Mouse (Mus musculus) neural tube, embryonic 12.5 days (tissue): ENCODE data around the gene Ubl4b. TPM values are rescaled to one million over a fixed set of nuclear protein-coding genes. Genes with fewer than 3 reads are reported as not detected.

ENCODE experiments used
- ATAC-seq: fragments of 200-750 bp; cut with Nextera tagmentation; 2 replicates; pipeline ENCODE4 v1.8.0; 2017; ENCODE audit warnings: low read depth, mild to moderate bottlenecking, moderate TSS enrichment, moderate library complexity; ENCODE audit not compliant: low FRiP score
- H3K27ac ChIP-seq: fragments of 300-500 bp; sonication (generic); 2 replicates; pipeline ENCODE4 v1.5.1; 2016
- H3K27me3 ChIP-seq: fragments of 300-500 bp; sonication (generic); replicated peaks from 2 replicates; pipeline ENCODE4 v1.6.1; 2016; ENCODE audit warnings: mild to moderate bottlenecking
- H3K36me3 ChIP-seq: fragments of 300-500 bp; sonication (generic); 2 replicates; pipeline ENCODE4 v1.6.1; 2016; ENCODE audit warnings: mild to moderate bottlenecking
- H3K4me1 ChIP-seq: fragments of 300-500 bp; sonication (generic); 2 replicates; pipeline ENCODE4 v1.6.1; 2016
- H3K4me2 ChIP-seq: fragments of 300-500 bp; sonication (generic); replicated peaks from 2 replicates; pipeline ENCODE4 v1.6.1; 2016; ENCODE audit warnings: mild to moderate bottlenecking
- H3K4me3 ChIP-seq: fragments of 300-500 bp; sonication (generic); 2 replicates; pipeline ENCODE4 v1.5.1; 2016
- H3K9ac ChIP-seq: fragments of 300-500 bp; sonication (generic); 2 replicates; pipeline ENCODE4 v1.6.1; 2016; ENCODE audit warnings: mild to moderate bottlenecking
- H3K9me3 ChIP-seq: fragments of 300-500 bp; sonication (generic); 2 replicates; pipeline ENCODE4 v1.6.1; 2016; ENCODE audit warnings: mild to moderate bottlenecking
- WGBS: fragments of 180-500 bp; shearing (Covaris S2); methylation state at CpG from one replicate; pipeline ENCODE4 v1.1.7; 2016; 5-methylcytosine and 5-hydroxymethylcytosine counted together
- polyA plus RNA-seq: library from polyadenylated mRNA; unstranded; fragments of >200 nt; fragmentation: Nextera tagmentation; extraction: Ambion mirVana; gene quantifications from 2 replicates; pipeline ENCODE4 v1.2.1, GENCODE M21; 2016

The Ubl4b gene
- polyA plus RNA-seq, 1 experiment from 2014 or later: not detected

DNA sequence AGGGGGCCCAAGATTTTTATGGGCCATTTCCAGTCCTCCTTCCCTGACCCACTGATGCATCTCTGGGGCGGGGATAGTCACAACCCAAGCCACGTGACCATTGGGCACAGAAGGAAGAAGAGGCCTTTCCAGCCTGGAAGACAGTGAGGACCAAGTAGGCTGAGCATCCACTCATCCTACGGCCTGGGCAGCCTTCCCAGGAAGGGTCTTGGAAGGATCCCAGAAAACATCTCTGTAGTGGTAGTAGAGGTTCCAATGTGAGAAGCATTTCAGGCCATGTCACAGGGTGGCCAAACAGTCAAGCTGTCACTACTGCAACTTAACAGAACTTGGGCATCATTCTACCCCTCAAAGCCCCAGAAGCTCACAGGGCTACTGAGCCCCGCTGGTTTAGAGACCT, 7.7 kb upstream of the Ubl4b start:
- 62% methylated on average over 4 of the region's 4 CpGs for WGBS
- Histone ChIP-seq H3K4me3 (no peak overlapping the region), H3K4me2 (no peak overlapping the region), H3K9me3 (no peaks in the 10 kb centered on the region), H3K4me1 (peaks cover 15% of the 10 kb centered on the region), H3K36me3 (no peaks in the 10 kb centered on the region), H3K27me3 (0 out of 2 replicates have a peak, but pooled peaks cover 2% of the 10 kb centered on the region), H3K27ac (no peak overlapping the region), H3K9ac (no peak overlapping the region)
- no peak for ATAC-seq

- Histone ChIP-seq H3K27ac (no peak overlapping the region), H3K9me3 (no peaks in the 10 kb centered on the region), H3K27me3 (0 out of 2 replicates have a peak, but pooled peaks cover 2% of the 10 kb centered on the region), H3K36me3 (no peaks in the 10 kb centered on the region), H3K4me2 (no peak overlapping the region), H3K4me3 (no peak overlapping the region), H3K9ac (no peak overlapping the region), H3K4me1 (peaks cover 15% of the 10 kb centered on the region)
- 62% methylated on average over 2 of the region's 2 CpGs for WGBS
- ATAC-seq: no peak
Observed at GRCm38 (mm10) chr3:107562104-107562503, 7.2 kb upstream of the Ubl4b start.

DNA sequence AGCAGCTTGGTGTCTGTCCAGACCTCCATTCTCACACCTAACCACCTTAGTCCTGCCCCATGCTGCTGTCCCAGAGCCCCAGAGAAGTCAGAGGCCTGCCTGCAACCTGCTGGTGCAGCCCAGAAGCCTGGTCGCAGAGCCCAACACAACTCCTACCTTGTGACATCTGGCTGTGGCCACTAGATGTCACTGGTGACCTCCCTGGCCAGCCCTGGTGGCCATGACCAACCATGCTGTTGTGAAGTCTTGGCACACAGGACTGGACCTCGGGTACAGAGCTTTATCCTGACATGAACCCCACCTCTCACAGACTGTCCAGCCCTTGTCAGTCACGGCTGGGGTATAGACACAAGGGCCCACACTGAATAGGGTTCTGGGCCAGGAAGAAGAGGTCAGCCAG, 4.3 kb upstream of the Ubl4b start:
- Histone ChIP-seq H3K27ac (no peak overlapping the region), H3K9me3 (no peaks in the 10 kb centered on the region), H3K4me2 (no peak overlapping the region), H3K27me3 (0 out of 2 replicates have a peak, but pooled peaks cover 2% of the 10 kb centered on the region), H3K4me1 (peaks cover 12% of the 10 kb centered on the region), H3K36me3 (no peaks in the 10 kb centered on the region), H3K4me3 (no peak overlapping the region), H3K9ac (no peak overlapping the region)
- WGBS: 12% methylated on average over 3 of the region's 3 CpGs
- ATAC-seq: peak; percentile 75

DNA sequence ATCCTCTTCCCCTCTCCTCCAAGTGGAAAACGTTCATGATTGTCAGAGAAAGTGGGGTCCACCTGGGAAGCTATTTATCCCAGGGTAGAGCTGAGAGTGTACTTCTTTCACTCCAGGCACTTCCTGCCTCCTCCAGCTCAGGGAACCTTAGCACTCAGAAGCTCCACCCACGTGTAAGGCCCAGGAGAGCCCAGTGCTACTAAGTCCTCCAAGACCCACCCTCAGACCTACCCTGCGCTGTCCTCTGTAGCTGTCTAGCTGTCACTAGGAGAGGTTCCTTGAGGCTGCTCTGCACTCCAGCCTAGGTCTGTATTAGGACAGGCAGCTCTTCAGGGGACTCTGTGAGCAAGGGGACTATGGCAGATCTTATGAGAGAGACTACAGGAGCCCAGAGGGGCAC, 3.9 kb upstream of the Ubl4b start:
- H3K4me1 ChIP-seq: peaks cover 9% of the 10 kb centered on the region
- no peaks in the 10 kb centered on the region for H3K9me3 ChIP-seq
- no peaks in the 10 kb centered on the region for H3K36me3 ChIP-seq
- H3K27ac ChIP-seq: no peak overlapping the region
- 25% methylated on average over 3 of the region's 3 CpGs for whole genome bisulfite sequencing
- no peak overlapping the region for H3K4me3 ChIP-seq
- peaks cover 2% of the 10 kb centered on the region; the same call in 1 of the 2 replicates for H3K27me3 ChIP-seq
- no peak overlapping the region for H3K9ac ChIP-seq
- H3K4me2 ChIP-seq: no peak overlapping the region
- ATAC-seq: peak; percentile 9; the same call in 1 of the 2 replicates

- ATAC-seq: no peak
- no peak overlapping the region for H3K4me2 ChIP-seq
- 75% methylated on average over 17 of the region's 17 CpGs for WGBS
Observed at GRCm38 (mm10) chr3:107550409-107551049, 4.3 kb downstream of the Ubl4b start.

GRCm38 (mm10) chr3:107546956-107547355, 7.9 kb downstream of the Ubl4b start:
- no peak for ATAC-seq
- Histone ChIP-seq H3K27ac (no peak overlapping the region), H3K36me3 (no peaks in the 10 kb centered on the region), H3K27me3 (peaks cover 5% of the 10 kb centered on the region; the same call in 1 of the 2 replicates), H3K9me3 (no peaks in the 10 kb centered on the region), H3K9ac (no peak overlapping the region), H3K4me3 (no peak overlapping the region), H3K4me2 (no peak overlapping the region), H3K4me1 (peaks cover 25% of the 10 kb centered on the region)
- WGBS: 60% methylated on average over 2 of the region's 2 CpGs

More at GRCm38 (mm10) chr3:107550409-107551049, 4.3 kb downstream of the Ubl4b start:
- no peak overlapping the region for H3K4me3 ChIP-seq
- H3K9me3 ChIP-seq: no peaks in the 10 kb centered on the region
- H3K27ac ChIP-seq: no peak overlapping the region
- H3K36me3 ChIP-seq: no peaks in the 10 kb centered on the region
- no peak overlapping the region for H3K9ac ChIP-seq
- peaks cover 5% of the 10 kb centered on the region; the same call in 1 of the 2 replicates for H3K27me3 ChIP-seq
- peaks cover 15% of the 10 kb centered on the region for H3K4me1 ChIP-seq

DNA sequence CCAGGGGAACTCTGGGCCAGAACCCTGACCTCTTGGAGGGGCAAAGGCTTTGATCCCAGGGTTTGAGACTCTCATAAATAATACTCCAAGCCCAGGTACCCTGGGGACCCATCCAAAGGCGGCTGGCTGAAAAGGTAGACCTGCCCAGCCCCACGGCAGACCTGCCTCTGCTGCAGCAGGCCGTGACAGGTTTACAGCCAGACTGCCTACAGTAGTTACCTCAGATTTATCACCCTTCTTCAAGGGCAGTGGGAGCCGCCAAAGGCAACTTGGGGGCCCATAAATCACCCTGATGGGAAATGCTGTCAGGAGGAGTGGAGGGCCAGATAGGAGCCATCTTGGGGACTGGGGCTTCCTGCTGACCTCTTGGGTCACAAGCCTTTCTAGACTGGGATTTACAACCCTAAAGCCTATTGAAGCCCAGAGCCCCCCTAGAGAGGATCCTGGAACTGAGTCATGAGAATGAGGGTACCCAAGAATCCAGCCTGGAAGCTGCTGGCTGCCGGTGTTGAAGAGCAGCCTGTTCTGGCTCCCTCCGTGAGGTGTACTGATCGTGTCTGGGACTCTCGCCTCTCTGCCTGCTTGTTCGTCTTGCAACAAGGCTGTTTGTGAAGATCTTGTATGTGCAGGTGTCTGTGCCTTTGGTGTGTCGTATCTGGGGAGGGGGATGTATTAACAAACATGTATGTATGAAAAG, 9.0 kb downstream of the Ubl4b start:
- Histone ChIP-seq H3K9ac (no peak overlapping the region), H3K4me3 (no peak overlapping the region), H3K9me3 (no peaks in the 10 kb centered on the region), H3K27me3 (peaks cover 5% of the 10 kb centered on the region; the same call in 1 of the 2 replicates), H3K36me3 (no peaks in the 10 kb centered on the region), H3K27ac (no peak overlapping the region; the same call in 1 of the 2 replicates), H3K4me1 (peaks cover 25% of the 10 kb centered on the region), H3K4me2 (no peak overlapping the region)
- ATAC-seq: peak; percentile 87
- WGBS: 14% methylated on average over 10 of the region's 10 CpGs

DNA sequence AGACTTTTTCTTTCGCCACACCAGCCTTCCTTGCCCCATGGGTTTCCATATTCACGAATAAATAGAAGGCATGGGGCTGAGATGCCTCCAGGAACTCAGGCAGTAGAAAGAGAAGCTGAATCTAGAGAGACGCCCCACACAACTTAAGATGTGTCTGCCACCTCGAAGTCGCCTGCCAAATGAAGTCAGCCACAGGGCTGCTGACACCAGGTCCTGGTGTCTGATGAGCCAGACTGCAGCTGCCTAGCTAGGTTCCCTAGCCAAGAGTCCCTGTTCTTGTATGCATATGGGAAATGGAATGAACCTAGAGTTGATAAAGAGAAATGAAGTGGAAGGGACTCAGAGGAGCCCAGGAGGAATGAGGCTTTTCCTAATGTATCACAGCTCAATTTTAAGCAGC, 9.6 kb downstream of the Ubl4b start:
- Histone ChIP-seq H3K4me3 (no peak overlapping the region), H3K9me3 (no peaks in the 10 kb centered on the region), H3K27me3 (peaks cover 5% of the 10 kb centered on the region; the same call in 1 of the 2 replicates), H3K4me2 (no peak overlapping the region), H3K36me3 (no peaks in the 10 kb centered on the region), H3K4me1 (peaks cover 25% of the 10 kb centered on the region), H3K9ac (no peak overlapping the region), H3K27ac (peak overlapping the region; percentile 9; the same call in 1 of the 2 replicates)
- no peak for ATAC-seq
- 59% methylated on average over 5 of the region's 5 CpGs for WGBS

GRCm38 (mm10) chr3:107543158-107544080, 11.5 kb downstream of the Ubl4b start:
- no peak overlapping the region for H3K27ac ChIP-seq
- no peak for ATAC-seq
- H3K9ac ChIP-seq: no peak overlapping the region
- no peaks in the 10 kb centered on the region for H3K36me3 ChIP-seq
- H3K4me3 ChIP-seq: no peak overlapping the region
- peaks cover 5% of the 10 kb centered on the region; the same call in 1 of the 2 replicates for H3K27me3 ChIP-seq
- no peak overlapping the region for H3K4me2 ChIP-seq
- 73% methylated on average over 8 of the region's 8 CpGs for WGBS
- peaks cover 25% of the 10 kb centered on the region for H3K4me1 ChIP-seq
- no peaks in the 10 kb centered on the region for H3K9me3 ChIP-seq

- WGBS: 51% methylated on average over 4 of the region's 4 CpGs
- H3K4me3 ChIP-seq: no peak overlapping the region
- H3K36me3 ChIP-seq: no peaks in the 10 kb centered on the region
- ATAC-seq: no peak
- H3K9ac ChIP-seq: no peak overlapping the region
- no peak overlapping the region for H3K4me2 ChIP-seq
- no peak overlapping the region for H3K27ac ChIP-seq
- H3K4me1 ChIP-seq: peaks cover 26% of the 10 kb centered on the region
- no peaks in the 10 kb centered on the region for H3K9me3 ChIP-seq
- H3K27me3 ChIP-seq: peaks cover 8% of the 10 kb centered on the region
Observed at GRCm38 (mm10) chr3:107542584-107542983, 12.3 kb downstream of the Ubl4b start.

DNA sequence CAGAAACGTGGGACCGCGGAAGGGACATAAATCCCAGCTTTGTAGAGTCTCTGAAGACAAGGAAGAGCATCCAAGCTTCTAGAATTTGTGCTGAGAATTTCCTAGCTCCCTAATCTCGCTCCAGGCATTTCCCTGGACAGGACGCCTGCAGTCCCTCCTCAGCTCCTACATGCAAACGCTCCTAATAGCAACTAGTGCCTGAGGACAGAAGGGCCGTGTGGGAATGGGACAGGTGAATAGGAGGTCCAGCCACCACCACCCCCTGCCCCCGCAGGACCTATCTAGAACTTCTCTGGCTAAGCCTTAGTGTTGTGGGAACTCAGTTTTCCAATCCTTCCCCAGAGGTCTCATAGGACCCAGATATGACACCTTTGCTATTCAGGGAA, 17.4 kb downstream of the Ubl4b start:
- Histone ChIP-seq H3K9me3 (no peaks in the 10 kb centered on the region), H3K27me3 (peaks cover 3% of the 10 kb centered on the region; the same call in 1 of the 2 replicates), H3K4me3 (no peak overlapping the region), H3K9ac (no peak overlapping the region), H3K27ac (no peak overlapping the region), H3K4me1 (peaks cover 17% of the 10 kb centered on the region), H3K36me3 (no peaks in the 10 kb centered on the region), H3K4me2 (peak overlapping the region; percentile 55)
- 27% methylated on average over 8 of the region's 8 CpGs for WGBS
- peak; percentile 52; the same call in 1 of the 2 replicates for ATAC-seq
